Mouse (Mus musculus) gastrocnemius, postnatal 4 days (tissue): ENCODE results near the gene Rsph6a. TPM values are rescaled to one million over a fixed set of nuclear protein-coding genes. Genes with fewer than 3 reads are reported as not detected.
"Not testable (repeated sequence)": the region's sequence is repeated elsewhere in the genome, so short reads cannot be mapped to it uniquely, and the experiment has no call there.

Experiments used
- DNase-seq, 2 experiments: peaks; one replicate each; pipeline ENCODE4 v3.0.0; 2021 to 2022; ENCODE audit warnings: low spot score in 2 of 2, mixed read lengths in 2 of 2
- total RNA-seq, 2 experiments: library from RNA; stranded (reverse); gene quantifications; 2 replicates each; pipeline ENCODE4 v1.2.3; 2021

The Rsph6a gene
- total RNA-seq, 2 experiments from 2014 or later: not detected

DNA sequence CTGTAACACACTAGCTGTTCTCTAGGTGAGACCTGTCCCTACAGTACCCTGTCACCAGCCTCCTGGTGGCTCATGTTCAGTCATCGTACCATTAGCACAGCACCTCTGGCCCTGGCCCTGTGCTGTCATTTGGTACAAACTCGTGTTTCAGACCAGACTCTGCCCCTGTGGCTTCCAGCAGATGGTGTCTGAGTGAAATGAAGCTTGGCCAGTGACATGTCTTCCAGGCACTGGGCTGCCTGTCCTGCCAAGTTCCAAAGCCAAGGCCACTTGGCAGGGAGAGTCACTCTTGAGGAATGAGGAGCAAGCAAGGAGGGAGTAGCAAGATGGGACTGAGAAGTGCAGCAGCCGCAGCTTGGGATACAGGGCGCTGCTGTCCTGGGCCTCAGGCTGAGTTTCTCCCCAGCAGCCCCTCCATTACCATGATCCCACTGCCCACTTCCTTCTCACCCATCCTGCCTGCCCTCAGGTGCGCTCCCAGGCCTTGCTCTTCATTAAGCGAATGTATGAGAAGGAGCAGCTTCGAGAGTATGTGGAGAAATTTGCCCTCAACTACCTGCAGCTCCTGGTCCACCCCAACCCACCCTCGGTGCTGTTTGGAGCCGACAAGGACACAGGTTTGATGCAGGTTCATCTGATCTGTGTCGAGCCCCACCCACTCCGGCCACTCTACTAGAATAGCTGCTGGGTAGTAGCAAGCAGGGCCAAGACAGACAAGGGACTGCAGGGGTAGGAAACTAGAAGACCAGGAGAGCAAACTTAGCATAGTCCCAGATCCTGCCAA is 8.0 kb upstream of the Rsph6a start:
- DNase-seq: no peak

DNA sequence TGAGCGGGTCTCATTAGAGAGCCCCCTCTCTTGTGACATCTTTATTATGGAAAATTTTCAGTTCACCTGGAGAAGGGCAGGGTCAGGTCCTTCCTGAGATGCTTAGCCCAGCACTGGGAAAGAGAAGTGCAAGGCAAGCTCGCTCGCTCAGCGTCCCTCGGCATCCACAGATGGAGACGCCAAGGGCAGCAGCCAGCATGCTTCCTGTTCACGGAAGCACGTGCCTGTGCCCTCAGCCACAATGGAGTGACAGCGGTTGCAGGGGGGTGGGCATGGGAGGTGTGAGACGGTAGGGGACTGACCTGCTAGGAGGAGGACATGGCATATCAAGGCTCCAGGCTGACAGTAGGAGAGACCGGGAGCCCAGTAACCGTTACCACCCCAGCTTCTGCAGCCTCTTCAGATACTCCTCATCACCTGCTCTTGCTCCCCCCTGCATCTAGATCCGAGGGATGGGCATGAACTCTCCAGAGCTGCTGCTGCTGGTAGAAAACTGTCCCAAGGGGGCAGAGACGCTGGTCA is 6.4 kb upstream of the Rsph6a start:
- no peak for DNase-seq

DNA sequence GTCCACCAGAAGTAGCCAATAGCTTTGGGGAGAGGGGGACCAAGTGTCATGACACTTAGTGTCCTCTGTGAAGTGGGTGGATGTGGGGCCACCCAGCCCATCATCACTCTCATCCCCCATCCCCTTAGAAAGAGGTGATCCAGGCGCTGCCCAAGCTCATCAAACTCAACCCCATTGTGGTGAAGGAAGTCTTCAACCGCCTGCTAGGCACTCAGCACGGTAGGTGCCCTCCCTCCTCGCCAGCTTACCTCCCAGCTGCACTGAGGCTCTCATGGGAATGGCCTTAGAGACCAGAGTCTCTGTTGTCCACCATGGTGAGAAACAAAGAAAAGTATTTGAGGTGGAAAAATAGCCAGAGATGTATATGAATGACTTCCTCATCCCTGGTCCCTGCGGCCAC is 5.2 kb upstream of the Rsph6a start:
- no peak for DNase-seq

DNA sequence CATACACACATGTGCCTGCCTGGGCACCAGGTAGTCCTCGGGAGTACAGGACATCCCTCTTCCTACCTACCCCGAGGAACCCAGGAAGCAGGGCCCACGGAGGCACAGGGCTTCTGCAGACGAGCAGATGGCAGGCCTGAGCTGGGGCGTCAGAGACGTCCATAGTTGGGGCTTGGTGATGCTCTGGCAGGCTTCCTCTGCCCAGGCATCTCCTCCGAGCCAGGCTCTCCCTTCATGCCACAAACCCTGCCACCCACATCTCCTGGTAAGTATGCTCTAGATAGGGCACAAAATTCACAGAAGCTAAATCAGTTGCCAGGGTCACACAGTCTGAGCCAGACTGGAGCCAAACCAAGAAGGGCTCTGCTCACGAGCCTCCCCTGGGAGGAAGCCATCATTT is 4.3 kb upstream of the Rsph6a start:
- no peak for DNase-seq

DNA sequence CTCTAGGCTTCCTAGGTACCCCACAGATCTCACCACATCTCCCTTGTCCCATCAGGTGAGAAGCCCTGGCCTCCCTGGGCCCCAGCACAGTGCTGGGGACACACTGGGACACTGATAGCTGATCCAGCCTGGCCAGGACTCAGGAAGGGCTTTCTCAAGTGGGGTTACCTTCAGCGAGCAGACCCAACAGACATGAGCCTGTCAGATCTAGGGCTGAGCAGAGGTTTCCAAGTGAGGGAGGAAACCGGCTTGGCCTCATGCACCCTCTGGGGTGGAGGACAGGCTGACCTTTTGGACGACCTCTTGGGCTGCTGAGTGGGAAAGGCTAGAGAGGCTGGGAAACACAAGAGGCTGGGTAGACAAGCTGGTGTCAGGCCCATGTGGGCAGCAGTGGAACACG is 3.3 kb upstream of the Rsph6a start:
- no peak for DNase-seq

DNA sequence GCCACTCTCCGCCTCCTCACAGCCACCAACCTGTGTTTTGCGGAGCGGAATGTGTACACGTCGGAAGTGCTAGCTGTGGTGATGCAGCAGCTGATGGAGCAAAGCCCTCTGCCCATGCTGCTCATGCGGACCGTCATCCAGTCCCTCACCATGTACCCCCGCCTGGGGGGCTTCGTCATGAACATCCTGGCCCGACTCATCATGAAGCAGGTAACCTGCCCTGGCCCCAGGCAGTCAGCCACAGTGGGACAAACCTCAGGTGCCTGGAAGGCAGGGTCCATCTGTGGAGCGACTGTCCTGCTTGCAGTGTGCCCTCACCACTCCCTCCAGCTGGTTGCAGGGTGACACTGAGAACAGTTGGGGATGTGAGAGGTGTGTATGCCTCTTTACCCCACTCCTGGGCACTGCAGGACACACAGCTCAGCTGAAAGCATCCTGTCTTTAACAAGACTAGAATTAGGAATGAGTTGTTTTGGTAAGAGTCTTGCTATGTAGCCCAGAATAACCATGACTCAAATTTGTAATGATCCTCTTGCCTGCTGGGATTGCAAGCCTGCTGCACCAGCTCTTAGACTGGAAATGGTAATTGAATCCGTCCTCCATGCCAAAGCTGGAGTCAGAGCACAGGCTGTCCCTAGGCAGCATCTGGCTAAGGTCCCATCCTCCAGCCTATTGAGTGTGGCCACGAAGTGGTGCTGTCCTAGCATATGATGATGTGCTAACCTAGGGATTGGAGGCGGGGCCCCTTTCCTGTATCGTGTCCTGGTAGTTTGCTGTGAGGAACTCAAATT is 1.9 kb upstream of the Rsph6a start:
- no peak for DNase-seq

DNA sequence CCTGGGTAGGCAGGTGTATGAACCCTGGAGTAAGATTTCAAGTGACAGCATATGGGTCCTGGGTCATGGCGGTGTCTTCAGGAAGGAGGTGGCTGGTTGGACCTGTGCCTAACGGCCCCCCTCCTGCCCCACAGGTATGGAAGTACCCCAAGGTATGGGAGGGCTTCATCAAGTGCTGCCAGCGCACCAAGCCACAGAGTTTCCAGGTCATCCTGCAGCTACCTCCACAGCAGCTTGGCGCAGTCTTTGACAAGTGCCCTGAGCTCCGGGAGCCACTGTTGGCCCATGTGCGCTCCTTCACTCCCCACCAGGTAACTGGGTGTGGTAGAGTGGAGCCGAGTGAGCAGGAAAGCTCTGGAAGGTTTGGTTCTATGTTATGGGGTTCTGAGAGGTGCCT is 1.4 kb upstream of the Rsph6a start:
- DNase-seq: no peak

DNA sequence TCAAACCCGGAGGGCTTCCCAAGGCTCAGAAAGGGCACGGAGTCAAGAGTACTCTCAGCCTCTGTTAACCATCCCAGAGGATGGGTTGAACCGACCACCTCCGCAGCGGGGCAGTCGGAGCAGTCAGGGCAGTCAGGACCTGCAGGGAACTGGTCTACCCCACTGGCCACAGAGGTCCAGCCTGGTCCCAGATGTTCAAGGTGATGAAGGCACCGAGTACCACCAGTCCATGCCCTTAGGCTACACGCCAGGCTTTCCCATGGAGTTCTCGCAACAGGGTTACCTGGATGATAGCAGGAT is 237 bp downstream of the Rsph6a start:
- no peak for DNase-seq

DNA sequence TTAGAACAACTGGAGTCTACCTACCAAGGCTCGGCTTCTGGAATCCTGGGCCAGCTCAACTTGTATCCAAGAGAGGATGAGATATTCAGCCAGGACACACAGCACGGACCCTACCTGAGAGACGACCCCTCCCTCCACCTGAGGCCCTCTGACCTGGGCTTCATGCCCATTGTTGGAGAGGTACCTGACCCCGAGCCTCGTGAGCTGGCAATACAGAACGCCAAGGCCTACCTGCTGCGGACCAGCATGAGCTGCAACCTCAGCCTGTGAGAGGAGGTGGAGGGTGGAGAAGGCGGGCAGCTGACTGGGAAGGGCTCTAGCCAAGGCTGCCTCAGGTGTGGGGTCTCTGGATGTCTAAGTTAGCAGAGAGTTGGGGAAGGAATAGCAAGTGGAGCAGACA is 618 bp downstream of the Rsph6a start:
- DNase-seq: no peak

DNA sequence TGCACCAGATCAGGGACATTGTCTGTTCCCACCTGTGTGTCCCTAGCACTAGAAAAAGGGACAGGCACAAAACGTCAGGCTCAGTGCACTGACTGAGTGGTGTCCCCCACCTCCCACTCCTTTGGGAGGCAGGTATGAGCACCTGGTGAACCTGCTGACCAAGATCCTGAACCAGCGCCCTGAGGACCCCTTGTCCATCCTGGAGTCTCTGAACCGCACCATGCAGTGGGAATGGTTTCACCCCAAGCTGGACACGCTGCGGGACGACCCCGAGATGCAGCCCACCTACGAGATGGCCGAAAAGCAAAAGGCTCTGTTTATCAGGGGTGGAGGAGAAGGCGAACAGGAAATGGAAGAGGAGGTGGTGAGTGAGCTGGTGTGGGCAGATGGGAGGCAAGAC is 2.9 kb downstream of the Rsph6a start:
- no peak for DNase-seq

DNA sequence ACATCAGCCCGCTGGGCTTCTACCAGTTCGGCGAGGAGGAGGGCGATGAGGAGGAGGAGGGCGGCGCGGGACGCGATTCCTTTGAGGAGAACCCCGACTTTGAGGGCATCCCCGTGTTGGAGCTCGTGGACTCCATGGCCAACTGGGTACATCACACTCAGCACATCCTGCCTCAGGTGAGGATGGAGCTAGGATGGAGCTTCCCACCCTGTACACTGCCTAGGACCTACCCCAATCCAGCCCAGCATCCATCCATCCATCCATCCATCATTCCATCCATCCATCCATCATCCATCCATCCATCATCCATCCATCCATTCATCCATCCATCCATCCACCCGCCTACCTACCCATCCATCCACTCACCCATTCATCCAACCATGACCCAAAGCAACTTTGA is 11.4 kb downstream of the Rsph6a start:
- DNase-seq: no peak

DNA sequence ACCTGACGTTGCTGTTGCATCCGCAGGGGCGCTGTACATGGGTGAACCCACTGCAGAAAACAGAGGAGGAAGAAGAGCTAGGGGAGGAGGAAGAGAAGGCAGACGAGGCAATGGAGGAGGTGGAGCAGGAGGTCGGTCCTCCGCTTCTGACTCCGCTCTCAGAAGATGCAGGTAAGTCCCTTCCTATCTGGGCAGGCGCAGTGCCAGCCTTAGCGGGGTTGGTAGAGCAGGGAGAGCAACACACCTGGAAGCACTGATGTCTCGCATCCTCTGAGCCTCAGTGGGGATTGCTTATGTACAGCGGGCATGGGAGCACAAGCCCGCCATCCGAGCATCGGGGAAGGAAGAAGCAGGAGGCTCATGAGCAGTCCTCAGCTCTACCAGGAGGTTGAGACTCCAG is 12.6 kb downstream of the Rsph6a start:
- DNase-seq: peak in 1 of 2 experiments; percentile 10

DNA sequence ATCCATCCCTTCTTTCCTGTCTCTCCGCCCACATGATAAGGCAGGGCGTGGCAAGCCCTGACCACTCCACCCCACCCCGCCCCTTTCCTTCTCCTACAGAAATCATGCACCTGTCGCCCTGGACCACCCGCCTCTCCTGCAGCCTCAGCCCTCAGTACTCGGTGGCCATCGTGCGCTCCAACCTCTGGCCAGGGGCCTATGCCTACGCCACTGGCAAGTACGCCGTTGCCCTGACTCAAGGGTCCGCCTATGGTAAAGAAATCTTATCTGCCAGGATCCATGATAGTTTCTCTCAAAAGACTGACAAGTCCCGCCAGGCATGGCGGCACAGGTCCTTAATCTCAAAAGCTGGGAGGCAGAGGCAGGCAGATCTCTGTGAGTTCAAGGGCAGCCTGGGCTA is 13.4 kb downstream of the Rsph6a start:
- peak in 1 of 2 experiments; percentile 11 for DNase-seq

DNA sequence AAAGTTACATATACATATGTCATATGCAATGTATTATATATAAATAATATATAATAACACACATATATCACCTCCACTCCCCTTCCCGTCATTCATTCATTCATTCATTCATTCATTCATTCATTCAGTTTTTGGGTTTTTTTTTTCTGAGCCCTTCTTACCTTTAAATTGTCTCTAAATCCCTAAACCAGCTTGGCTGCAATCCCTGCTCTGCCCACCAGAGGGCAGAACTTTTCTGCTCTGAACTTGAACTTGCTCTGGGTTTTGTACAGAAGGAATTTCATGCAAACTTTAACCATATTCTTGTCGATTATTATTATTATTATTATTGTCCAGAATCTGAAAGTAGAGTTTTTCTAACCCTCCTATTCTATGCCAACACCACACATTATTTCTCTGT is 14.2 kb downstream of the Rsph6a start:
- DNase-seq: peak in 1 of 2 experiments; percentile 64

DNA sequence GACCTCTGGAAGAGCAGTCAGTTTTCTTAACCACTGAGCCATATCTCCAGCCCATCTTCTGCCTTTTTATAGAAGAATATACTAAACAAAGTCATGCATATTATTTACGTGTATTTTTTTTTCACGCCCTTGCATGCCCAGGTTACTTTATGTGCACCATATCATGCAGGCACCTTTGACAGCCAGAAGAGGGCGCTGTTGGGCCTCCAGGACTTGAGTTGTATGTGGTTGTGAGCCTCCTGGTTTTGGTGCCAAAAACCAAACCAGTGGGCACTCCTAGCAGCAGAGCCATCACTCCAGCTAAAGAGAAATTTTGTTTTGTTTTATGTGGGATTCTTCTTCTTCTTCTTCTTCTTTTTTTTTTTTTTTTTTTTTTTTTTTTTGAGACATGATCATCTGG is 15.0 kb downstream of the Rsph6a start:
- peak in 1 of 2 experiments; percentile 27 for DNase-seq

DNA sequence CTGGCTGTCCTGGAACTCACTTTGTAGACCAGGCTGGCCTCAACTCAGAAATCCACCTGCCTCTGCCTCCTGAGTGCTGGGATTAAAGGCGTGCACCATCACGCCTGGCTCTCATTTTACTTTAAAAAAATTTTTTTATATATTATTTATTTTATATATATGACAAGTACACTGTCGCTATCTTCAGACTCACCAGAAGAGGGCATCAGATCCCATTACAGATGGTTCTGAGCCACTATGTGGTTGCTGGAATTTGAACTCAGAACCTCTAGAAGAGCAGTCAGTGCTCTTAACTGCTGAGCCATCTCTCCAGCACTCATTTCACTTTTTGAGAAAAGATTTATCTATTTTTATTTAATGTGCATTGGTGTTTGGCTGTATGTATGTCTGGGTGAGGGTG is 16.5 kb downstream of the Rsph6a start:
- not testable (repeated sequence) for DNase-seq

DNA sequence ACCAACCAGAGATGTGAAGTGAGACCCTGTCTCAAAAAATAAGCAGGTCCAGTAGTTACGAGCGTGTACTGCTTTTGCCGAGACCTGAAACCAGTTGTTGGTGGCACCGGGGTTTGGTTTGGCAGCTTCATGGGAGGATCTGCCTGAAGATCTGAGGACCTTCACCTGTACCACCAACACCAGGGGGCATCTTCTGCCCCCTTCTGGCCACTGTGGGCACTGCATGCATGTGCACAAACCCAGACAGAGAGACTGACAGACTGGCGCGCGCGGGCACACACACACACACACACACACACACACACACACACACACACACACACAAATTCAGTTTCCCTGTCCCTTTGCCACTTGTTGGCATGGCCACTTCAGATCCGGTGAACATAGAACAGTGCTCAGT is 19.0 kb downstream of the Rsph6a start:
- DNase-seq: peak in 1 of 2 experiments; percentile 32

DNA sequence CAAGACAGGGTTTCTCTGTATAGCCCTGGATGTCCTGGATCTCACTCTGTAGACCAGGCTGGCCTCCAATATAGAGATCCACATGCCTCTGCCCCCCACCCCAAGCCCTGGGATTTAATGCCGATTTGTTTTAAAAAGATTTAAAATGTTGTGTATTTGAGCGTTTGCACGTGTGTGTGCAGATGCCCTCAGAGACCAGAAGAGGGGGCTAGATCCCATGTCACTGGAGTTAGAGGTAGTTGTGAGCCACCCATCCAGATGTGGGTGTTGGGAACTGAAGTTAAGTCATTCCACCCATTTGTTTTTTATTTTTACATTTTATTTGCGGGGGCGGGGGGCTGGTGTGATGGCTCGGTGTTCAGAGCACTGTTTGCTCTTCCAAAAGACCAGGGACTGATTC is 20.0 kb downstream of the Rsph6a start:
- no peak for DNase-seq

DNA sequence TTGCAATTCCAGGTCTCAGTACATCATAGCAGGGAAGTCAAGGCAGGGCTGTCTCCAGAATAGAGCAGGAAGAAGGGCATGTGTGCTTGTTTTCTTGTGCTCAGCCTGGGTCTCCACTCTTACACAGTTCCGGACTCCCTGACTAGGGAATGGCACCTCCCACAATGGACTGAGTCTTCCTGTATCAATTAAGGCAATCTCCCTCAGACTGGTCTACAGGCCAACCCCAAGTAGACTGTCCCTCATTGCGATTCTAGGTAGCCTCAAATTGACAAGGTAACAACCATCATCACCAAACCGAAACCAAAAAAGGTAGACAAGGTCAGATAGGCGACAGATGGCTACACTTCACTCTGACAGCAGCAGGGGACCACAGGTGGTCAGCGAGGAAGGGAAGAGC is 20.7 kb downstream of the Rsph6a start:
- DNase-seq: no peak

DNA sequence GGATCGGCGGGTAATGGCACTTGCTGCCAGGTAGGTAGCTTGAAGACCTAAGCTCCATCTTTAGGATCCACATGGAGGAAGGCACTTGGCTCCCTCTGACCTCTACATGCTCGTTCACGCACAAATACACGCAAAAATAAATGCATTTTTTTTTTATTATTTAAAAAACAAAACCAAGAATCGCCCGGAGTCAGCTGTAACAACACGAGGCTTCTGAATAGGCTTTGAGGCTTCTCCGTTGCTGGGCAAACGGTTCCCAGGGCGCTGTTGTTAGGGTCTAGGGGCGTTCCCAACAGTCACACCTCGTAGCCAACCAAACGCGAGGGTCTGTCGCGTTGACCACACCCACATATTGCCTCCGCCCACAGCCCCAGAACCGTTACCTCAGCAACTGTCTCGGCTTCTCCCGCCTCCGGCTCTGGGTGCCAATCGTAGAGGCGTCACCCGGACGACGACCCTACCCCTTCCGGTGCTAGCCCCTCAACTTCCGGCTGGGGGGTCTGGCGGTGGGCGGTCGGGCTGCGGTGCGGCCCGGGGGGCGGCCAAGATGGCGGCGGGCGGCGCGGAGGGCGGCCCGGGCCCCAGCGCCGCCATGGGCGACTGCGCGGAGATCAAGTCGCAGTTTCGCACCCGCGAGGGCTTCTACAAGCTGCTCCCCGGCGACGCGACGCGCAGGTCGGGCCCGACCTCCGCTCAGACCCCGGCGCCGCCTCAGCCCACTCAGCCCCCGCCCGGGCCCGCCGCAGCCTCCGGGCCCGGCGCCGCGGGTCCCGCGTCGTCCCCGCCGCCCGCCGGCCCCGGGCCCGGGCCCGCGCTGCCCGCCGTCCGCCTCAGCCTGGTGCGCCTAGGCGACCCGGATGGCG is 21.5 kb downstream of the Rsph6a start, which contains the start of gene Dmwd:
TSS of gene Dmwd (plus strand) at position 505 of the 863 bp plus-strand sequence.
- DNase-seq: peak; percentile 84 to 94

DNA sequence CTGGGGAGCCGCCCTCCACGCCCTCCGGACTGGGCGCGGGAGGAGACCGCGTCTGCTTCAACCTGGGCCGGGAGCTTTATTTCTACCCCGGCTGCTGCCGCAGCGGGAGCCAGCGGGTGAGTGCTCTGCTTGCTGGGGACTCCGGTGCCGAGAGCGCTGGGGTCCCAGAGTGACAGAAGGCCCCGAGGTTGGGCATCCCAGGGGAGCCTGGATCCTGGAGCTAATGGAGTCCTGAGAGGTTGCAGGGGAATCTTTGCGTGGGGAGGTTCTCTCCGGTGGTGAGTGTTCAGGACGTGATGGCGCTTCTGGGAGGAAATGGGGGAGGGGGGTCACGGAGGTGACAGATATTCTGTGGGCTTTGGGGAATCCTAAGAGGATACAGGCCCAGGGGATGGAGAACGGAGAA is 22.1 kb downstream of the Rsph6a start:
- DNase-seq: peak in 1 of 2 experiments; percentile 25
